Mouse (Mus musculus): ENCODE results near the gene Adgrv1. TPM values are rescaled to one million over a fixed set of nuclear protein-coding genes. Genes with fewer than 3 reads are reported as not detected.

The Adgrv1 gene
- polyA plus RNA-seq, 1 experiment from 2014 or later, result 38.5 TPM

DNA sequence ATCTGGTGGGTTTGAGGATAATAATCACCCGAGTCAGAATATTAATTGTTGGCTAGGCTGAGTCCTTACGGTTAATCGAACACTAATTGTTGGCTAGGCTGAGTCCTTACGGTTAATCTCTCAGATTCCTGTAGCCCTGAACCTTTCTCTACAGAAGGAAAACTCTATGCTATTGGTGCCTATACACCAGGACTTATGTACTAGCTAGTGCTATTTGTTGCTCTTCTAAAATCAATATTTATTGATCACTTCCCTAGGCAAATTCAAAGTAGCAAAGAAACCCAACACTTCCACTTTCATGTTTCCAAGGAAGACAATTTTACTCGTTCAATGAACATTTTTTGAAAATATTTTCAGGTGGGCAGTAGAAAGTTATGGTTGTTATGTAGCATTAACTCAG is 278.4 kb downstream of the Adgrv1 start:
- Histone ChIP-seq H3K27me3 (no peaks in the 10 kb centered on the region), H3K4me3 (no peak overlapping the region), H3K4me1 (no peaks in the 10 kb centered on the region), H3K36me3 (no peaks in the 10 kb centered on the region), H3K4me2 (replicated peaks) (no peak overlapping the region), H3K27ac (replicated peaks) (no peak overlapping the region), H3K9ac (replicated peaks) (no peak overlapping the region), H3K9me3 (no peaks in the 10 kb centered on the region)
- ATAC-seq (ENCODE audit: low FRiP score, low read depth), result no peak
- 83% methylated on average over 5 of the region's 5 CpGs for WGBS

DNA sequence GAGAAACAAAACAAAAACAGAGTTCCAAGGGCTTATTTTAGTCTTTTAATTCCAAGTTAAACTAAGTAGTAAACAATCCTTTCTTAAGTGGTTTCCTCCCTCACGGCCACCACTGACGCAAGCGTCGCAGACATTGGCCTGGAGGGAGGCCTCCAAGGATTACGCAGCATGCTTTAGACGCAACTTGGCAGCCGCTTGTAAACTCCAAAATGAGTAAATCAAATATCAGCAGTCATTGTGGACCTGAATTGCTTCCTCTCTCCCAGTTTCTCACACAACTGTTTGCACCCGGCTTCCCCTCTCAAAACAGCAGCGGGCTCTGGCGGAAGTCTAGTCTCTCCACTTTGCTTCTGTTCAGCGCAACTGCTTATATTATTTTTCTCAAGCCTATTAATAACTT is 280.7 kb downstream of the Adgrv1 start:
- Histone ChIP-seq H3K9me3 (no peaks in the 10 kb centered on the region), H3K9ac (replicated peaks) (no peak overlapping the region), H3K4me2 (replicated peaks) (no peak overlapping the region), H3K4me3 (no peak overlapping the region), H3K4me1 (no peaks in the 10 kb centered on the region), H3K27ac (replicated peaks) (no peak overlapping the region), H3K36me3 (peaks cover 4% of the 10 kb centered on the region; the same call in 1 of the 2 replicates), H3K27me3 (no peaks in the 10 kb centered on the region)
- no peak for ATAC-seq (ENCODE audit: low FRiP score, low read depth)
- WGBS, result 75% methylated on average over 11 of the region's 11 CpGs

DNA sequence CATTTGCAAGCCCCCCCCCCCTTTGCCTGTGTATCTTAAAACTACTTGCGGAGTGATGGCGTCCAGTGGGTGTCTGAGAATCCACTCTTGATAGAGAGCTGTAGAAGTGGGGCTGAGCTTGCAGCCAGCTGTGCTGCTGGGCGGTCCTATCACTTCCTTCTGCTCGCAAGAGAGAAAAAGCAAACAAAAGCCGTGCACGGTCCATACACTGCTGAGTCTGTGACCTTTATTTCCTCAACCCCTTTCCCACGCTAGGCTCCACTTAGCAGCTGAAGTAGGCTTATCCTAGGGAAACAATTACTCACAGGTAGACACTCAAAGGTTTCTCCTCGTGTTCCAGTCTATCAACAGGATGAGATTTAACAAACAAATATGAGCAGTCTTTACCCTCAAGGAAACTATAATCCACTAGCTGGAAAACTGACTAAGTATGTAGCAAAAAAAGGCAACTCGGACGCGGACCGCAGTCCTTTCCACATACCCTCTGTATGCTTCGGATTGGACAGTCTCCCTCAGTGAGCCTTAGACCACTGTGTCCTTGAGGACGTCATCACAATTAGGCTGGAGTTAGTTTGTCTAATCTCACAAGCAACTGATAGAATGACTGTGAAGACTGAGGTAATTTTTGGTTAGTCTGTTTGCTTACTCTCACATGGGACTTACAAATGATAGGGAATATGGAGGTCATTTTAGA is 281.3 kb downstream of the Adgrv1 start:
- Histone ChIP-seq H3K27ac (replicated peaks) (no peak overlapping the region), H3K4me1 (no peaks in the 10 kb centered on the region), H3K9me3 (no peaks in the 10 kb centered on the region), H3K4me2 (replicated peaks) (no peak overlapping the region), H3K36me3 (peaks cover 8% of the 10 kb centered on the region; the same call in 1 of the 2 replicates), H3K4me3 (no peak overlapping the region), H3K27me3 (no peaks in the 10 kb centered on the region), H3K9ac (replicated peaks) (no peak overlapping the region)
- peak; percentile 68 for ATAC-seq (ENCODE audit: low FRiP score, low read depth)
- 50% methylated on average over 14 of the region's 14 CpGs for WGBS

DNA sequence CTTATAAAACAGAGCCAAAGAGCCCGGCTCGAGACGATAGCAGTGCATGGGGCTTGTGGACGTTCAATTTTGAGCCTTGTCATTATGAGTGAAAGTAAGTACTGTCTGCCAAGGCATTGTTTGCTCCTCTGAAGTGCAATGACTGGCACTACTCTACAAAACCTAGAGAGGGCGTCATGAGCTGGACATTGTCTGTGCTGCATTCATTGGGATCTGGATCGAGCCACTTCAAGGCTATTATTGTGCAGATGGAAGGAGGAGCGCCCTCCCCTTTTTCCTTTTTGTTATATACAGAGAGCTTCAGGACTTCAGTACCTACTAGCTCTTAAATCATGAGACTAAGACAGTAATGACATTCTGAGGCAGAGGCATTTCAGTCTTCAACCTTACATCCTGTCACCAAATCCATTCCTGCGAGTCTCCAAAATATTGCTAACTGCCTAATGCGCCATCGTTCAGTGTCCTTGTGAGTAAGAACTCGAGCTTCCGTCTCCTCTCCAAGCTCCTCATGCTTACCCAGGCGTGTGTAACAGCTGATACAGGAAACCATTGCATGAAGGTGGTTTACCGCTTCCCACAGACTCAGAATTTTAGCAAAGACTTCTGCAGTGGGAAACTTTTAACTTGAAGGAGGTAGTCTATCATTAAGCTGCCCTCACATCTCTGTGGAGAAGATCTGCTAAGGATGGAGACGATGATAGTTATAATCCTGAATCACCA is 285.5 kb downstream of the Adgrv1 start:
- H3K4me2 ChIP-seq (replicated peaks), result no peak overlapping the region
- no peaks in the 10 kb centered on the region for H3K27me3 ChIP-seq
- no peak overlapping the region for H3K9ac ChIP-seq (replicated peaks)
- H3K9me3 ChIP-seq, result peaks cover 4% of the 10 kb centered on the region; the same call in 1 of the 2 replicates
- no peaks in the 10 kb centered on the region for H3K4me1 ChIP-seq
- no peak overlapping the region for H3K27ac ChIP-seq (replicated peaks)
- H3K4me3 ChIP-seq, result no peak overlapping the region
- WGBS, result 92% methylated on average over 15 of the region's 15 CpGs
- peaks cover 13% of the 10 kb centered on the region; the same call in 1 of the 2 replicates for H3K36me3 ChIP-seq
- ATAC-seq (ENCODE audit: low FRiP score, low read depth), result no peak

DNA sequence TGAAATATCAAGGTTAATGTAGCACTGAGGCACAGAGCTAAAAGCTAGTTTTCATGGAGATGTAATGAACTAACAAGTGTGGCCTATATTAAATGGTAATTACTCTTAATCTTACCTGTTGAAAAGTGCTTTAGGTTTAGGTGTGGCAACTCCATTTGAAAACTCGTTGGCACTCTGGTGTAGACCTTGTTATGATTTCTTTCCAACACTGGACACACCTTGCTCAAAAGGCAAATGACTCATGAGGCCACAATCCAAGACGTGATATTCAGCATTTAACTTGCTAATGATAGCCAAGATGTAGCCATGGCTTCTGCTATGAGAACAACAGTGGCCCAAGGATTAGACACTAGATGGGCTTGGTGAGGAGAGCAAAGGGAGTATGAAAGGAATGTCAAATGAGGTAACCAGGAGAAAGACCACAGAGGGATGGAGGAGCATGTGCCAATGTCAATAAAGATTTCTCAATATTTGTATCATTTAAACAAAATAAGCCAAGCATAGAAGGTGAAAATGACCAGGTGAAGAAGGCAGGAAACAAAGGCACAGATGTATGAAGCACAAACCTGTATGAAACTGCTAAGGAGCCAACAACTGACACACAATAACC is 289.9 kb downstream of the Adgrv1 start:
- ATAC-seq (ENCODE audit: low FRiP score, low read depth), result no peak
- no peaks in the 10 kb centered on the region for H3K27me3 ChIP-seq
- no peak overlapping the region for H3K4me3 ChIP-seq
- WGBS, result 83% methylated on average over 2 of the region's 2 CpGs
- no peaks in the 10 kb centered on the region for H3K4me1 ChIP-seq
- H3K4me2 ChIP-seq (replicated peaks), result no peak overlapping the region
- peaks cover 4% of the 10 kb centered on the region; the same call in 1 of the 2 replicates for H3K9me3 ChIP-seq
- H3K27ac ChIP-seq (replicated peaks), result no peak overlapping the region
- no peak overlapping the region for H3K9ac ChIP-seq (replicated peaks)
- H3K36me3 ChIP-seq, result peaks cover 13% of the 10 kb centered on the region; the same call in 1 of the 2 replicates

DNA sequence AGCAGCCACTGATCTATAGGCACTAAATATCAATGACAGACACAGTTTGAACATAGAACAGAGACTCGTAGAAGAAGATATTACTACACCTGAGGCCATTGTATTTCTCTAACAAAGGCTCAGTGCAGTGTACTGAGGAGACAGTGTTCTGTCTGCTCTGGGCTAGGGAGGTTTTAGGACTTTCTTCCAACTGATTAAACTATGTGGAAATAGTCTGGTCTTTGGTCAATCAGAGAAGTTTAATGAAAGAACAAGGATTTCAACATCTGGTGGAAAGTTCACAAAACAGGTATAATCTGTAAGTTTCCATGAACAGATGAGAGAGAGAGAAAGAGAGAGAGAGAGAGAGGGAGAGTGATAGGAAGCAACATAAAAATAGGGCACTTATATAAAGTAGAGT is 297.7 kb downstream of the Adgrv1 start:
- whole genome bisulfite sequencing, result 85% methylated on average over 1 of the region's 1 CpGs
- H3K4me2 ChIP-seq (replicated peaks), result no peak overlapping the region
- ATAC-seq (ENCODE audit: low FRiP score, low read depth), result no peak

DNA sequence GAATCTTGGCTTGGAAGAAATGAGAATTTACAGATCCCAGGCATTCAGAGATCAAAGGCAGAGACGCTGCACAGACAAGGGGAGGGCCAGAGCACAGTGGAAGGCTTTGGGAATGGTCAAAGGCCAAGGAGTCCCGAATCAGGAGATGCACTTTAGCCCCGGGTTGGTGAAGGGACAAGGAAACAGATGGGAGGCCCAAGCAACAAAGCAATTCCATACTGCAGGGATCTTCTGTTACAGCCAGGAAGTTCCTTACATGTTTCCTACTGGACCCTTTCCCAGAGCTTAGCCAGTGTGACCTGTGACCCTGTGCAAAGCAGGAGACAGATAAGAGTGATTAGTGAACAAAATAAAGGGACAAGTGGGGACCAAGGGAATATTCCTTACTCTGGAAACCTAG is 300.9 kb downstream of the Adgrv1 start:
- H3K4me1 ChIP-seq, result no peaks in the 10 kb centered on the region
- ATAC-seq (ENCODE audit: low FRiP score, low read depth), result 0 out of 2 replicates have a peak, but pooled peaks have one; percentile 23
- 37% methylated on average over 3 of the region's 3 CpGs for WGBS
- H3K36me3 ChIP-seq, result no peaks in the 10 kb centered on the region
- H3K9me3 ChIP-seq, result no peaks in the 10 kb centered on the region
- H3K4me2 ChIP-seq (replicated peaks), result no peak overlapping the region
- no peak overlapping the region for H3K9ac ChIP-seq (replicated peaks)
- H3K27ac ChIP-seq (replicated peaks), result no peak overlapping the region
- no peaks in the 10 kb centered on the region for H3K27me3 ChIP-seq
- no peak overlapping the region for H3K4me3 ChIP-seq

More for the DNA sequence above, 297.7 kb downstream of the Adgrv1 start:
- Histone ChIP-seq H3K9me3 (no peaks in the 10 kb centered on the region), H3K4me3 (no peak overlapping the region), H3K9ac (replicated peaks) (no peak overlapping the region), H3K27ac (replicated peaks) (no peak overlapping the region), H3K27me3 (no peaks in the 10 kb centered on the region), H3K36me3 (no peaks in the 10 kb centered on the region), H3K4me1 (no peaks in the 10 kb centered on the region)

DNA sequence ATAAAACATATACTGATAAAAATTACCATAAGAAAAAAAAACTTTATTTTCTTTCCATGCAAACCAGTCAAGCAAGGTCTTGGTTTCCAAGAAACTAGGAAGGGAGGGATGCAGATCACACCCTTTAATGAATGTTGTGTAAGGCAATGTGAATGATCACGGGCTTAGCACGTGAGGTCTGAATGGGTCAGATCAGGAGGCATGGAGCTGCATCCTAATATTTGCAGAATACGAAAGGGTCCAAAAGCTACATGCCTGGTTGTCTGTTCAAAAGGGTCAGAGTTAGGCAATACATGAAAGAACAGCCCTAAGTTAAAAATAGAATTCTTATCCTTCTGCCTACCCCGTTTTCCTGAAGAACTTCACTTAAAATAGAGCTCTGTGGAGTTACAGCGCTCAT is 303.2 kb downstream of the Adgrv1 start:
- H3K4me2 ChIP-seq (replicated peaks), result no peak overlapping the region
- no peaks in the 10 kb centered on the region for H3K27me3 ChIP-seq
- H3K27ac ChIP-seq (replicated peaks), result no peak overlapping the region
- H3K4me1 ChIP-seq, result no peaks in the 10 kb centered on the region
- ATAC-seq (ENCODE audit: low FRiP score, low read depth), result no peak
- H3K9me3 ChIP-seq, result no peaks in the 10 kb centered on the region
- H3K36me3 ChIP-seq, result no peaks in the 10 kb centered on the region
- no peak overlapping the region for H3K4me3 ChIP-seq
- 87% methylated on average over 5 of the region's 5 CpGs for WGBS
- no peak overlapping the region for H3K9ac ChIP-seq (replicated peaks)

DNA sequence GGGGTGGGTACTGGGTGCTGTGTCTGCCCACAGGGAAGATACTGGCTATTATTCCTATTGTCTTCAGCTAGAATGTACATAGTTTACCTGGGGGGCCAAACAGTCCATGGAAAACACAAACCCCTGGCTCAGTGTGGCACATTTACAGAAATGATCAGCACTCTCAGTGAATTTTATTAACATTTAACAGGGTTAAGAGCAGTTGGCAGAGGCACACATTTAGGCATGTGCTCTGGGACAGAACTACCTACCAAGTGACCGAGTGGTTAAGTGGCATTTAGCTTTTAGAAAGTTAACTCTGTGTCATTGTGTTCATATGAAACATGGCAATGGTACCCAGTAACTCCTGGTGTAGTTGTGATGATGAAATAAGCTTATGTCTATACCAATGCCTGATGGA is 304.8 kb downstream of the Adgrv1 start:
- no peaks in the 10 kb centered on the region for H3K27me3 ChIP-seq
- no peak overlapping the region for H3K9ac ChIP-seq (replicated peaks)
- H3K27ac ChIP-seq (replicated peaks), result no peak overlapping the region
- no peaks in the 10 kb centered on the region for H3K36me3 ChIP-seq
- no peak for ATAC-seq (ENCODE audit: low FRiP score, low read depth)
- no peaks in the 10 kb centered on the region for H3K4me1 ChIP-seq
- WGBS, result 88% methylated on average over 1 of the region's 1 CpGs
- H3K9me3 ChIP-seq, result no peaks in the 10 kb centered on the region
- H3K4me3 ChIP-seq, result no peak overlapping the region
- no peak overlapping the region for H3K4me2 ChIP-seq (replicated peaks)

DNA sequence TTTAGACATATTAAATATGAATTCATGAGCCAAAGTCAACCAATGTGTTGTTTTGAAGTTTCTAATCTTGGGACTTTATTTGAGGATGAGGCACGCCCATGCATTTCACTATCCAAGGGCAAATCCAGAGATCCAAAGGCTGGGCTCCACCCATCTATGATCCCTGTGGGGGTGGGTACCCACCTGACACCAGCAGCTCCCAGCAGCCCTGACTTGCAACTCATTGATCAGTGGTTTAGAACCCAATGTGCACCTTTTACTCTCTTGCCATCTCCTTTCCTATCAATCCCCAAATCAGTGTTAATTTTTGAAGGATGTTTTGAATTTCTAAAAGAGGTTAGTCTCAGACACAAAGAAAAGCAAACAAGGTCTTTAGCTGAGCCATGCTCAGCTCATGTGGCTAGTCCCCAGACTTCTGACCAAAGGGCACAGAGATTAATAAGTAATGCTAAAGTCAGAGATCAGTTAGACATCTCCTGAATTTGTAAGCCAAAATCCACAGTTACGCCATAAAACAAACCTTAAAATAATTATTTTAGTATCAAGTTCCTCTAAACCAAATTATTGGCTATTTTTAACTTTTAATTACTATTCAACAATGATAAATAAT is 307.2 kb downstream of the Adgrv1 start:
- no peaks in the 10 kb centered on the region for H3K36me3 ChIP-seq
- H3K4me1 ChIP-seq, result no peaks in the 10 kb centered on the region
- no peak overlapping the region for H3K27ac ChIP-seq (replicated peaks)
- no peak overlapping the region for H3K9ac ChIP-seq (replicated peaks)
- ATAC-seq (ENCODE audit: low FRiP score, low read depth), result no peak
- WGBS, result 90% methylated on average over 2 of the region's 2 CpGs
- no peak overlapping the region for H3K4me3 ChIP-seq
- H3K27me3 ChIP-seq, result no peaks in the 10 kb centered on the region
- no peak overlapping the region for H3K4me2 ChIP-seq (replicated peaks)
- no peaks in the 10 kb centered on the region for H3K9me3 ChIP-seq

DNA sequence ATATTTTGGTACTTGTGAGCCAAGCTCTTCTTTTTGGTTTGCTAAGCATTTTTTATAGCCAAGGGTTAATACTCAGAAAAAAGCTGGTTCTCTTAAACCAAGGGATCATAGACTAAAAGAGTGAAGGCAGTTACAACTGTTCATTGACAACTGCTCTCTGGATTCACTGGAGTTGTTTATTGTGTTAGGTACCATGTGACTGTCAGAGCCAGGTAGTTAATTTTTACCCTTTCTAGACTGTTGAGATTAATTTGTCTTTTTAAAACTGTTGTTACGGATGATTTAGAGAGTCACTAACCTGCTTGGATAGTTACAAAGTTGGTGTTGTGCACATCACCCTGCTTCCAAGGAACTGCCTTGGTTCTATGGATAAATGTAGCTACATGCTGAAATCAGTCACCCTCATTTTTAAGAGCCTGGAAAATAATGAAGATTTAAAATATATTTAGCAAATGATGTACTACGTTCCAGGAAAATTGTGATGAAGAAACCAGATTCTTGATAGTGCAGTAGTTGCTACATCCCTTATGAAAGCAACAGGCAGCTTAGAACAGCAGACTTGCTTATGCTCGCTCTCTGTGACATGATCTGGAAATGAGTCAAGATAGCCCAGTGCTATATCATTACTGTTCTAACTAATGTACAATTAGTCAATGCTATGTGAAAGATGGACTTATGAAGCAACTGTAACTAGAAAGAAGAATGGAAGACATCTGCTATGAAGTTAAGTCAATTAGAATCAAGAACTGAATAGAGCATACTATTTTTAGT is 309.2 kb downstream of the Adgrv1 start:
- no peak overlapping the region for H3K27ac ChIP-seq (replicated peaks)
- H3K27me3 ChIP-seq, result no peaks in the 10 kb centered on the region
- WGBS, result over 99% methylated on average over 3 of the region's 3 CpGs
- no peak overlapping the region for H3K4me2 ChIP-seq (replicated peaks)
- no peak overlapping the region for H3K4me3 ChIP-seq
- ATAC-seq (ENCODE audit: low FRiP score, low read depth), result no peak
- H3K9ac ChIP-seq (replicated peaks), result no peak overlapping the region
- H3K4me1 ChIP-seq, result no peaks in the 10 kb centered on the region
- no peaks in the 10 kb centered on the region for H3K36me3 ChIP-seq
- H3K9me3 ChIP-seq, result no peaks in the 10 kb centered on the region
